ENCODE assay signal across 9 mouse cellular contexts in the genomic region with DNA sequence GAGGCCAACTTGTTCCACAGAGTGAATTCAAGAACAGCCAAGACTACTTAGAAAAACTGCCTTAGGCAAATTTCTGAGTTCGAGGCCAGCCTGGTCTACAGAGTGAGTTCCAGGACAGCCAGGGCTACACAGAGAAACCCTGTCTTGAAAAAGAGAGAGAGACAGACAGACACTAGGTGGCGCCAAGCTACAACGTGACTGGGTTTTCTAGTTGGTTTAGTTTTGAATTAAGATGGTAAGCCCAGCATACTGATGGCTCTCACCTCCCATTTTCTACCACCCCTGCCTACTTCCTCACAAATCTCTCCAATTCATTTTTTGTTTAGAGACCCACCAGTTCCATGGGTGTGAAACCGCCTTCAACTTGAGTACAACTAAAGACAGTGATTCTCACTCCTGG.
DNase-seq lines count a peak whose midpoint lies in the region; ATAC-seq lines count a peak whose summit lies in the region.
"Had no signal": no experiment of that assay in that cellular context is flagged by ENCODE, and none has a peak within 500 bp of the region (broad histone marks: within the 10 kb centered on the region; RNA-seq: fewer than 3 reads in every experiment).

No protein-coding gene starts in this region.

- H3K9me3 ChIP-seq in kidney, embryonic 14.5 days (ENCODE audit: control insufficient read depth, low read length): no peaks in the 10 kb centered on the region
- H3K9me3 ChIP-seq: neural tube, embryonic 12.5 days had no signal

- intact Hi-C loops in heart, postnatal 10 days (cut with DNase I): loop anchor here (1.0 to 5.0 kb wide), 2 partner anchors 160 to 224 kb away; no protein-coding TSS in a partner anchor

- H3K36me3 ChIP-seq in kidney, embryonic 14.5 days (ENCODE audit: control insufficient read depth, insufficient read depth, low read length): no peaks in the 10 kb centered on the region
- H3K36me3 ChIP-seq: neural tube, embryonic 12.5 days had no signal

- H3K27me3 ChIP-seq in kidney, embryonic 14.5 days (ENCODE audit: control insufficient read depth, insufficient read depth, low read length): no peaks in the 10 kb centered on the region
- H3K27me3 ChIP-seq: neural tube, embryonic 12.5 days had no signal

- DNase-seq in kidney, adult 18-20 months: peak; percentile 77
- DNase-seq in adrenal gland, postnatal 36 days: peak; percentile 74 to 80
- peak; percentile 82 to 89 for DNase-seq in heart, postnatal 10 days
- DNase-seq in layer of hippocampus, postnatal 14 days (ENCODE audit: low spot score in 2 of 2): peak; percentile 62 to 70
- DNase-seq in spleen, adult 12 weeks (ENCODE audit: low spot score): peak; percentile 53

- no peak overlapping the region for H3K4me3 ChIP-seq in kidney, embryonic 14.5 days (ENCODE audit: low read length)
- H3K4me3 ChIP-seq: neural tube, embryonic 12.5 days had no signal

- no peak overlapping the region for H3K27ac ChIP-seq in kidney, embryonic 14.5 days (ENCODE audit: low read depth, low read length)
- H3K27ac ChIP-seq: neural tube, embryonic 12.5 days had no signal

- ATAC-seq in kidney, embryonic 14.5 days (ENCODE audit: low FRiP score, low TSS enrichment): no peak
- ATAC-seq in erythroblast, adult 5-6 weeks (replicated peaks; ENCODE audit: low FRiP score, poor library complexity, severe bottlenecking): peak; percentile 60; the same call in 1 of the 2 replicates
- peak; percentile 71 for ATAC-seq in megakaryocyte, adult 5-6 weeks (ENCODE audit: poor library complexity, severe bottlenecking)

- no peak overlapping the region for H3K4me2 ChIP-seq in kidney, embryonic 14.5 days (replicated peaks; ENCODE audit: low read depth, low read length)
- H3K4me2 ChIP-seq: neural tube, embryonic 12.5 days had no signal

- 32% methylated on average over 4 of the region's 4 CpGs for WGBS in kidney, embryonic 14.5 days

- no peaks in the 10 kb centered on the region for H3K4me1 ChIP-seq in kidney, embryonic 14.5 days (ENCODE audit: control insufficient read depth, insufficient read depth, low read length)
- H3K4me1 ChIP-seq: neural tube, embryonic 12.5 days had no signal

- H3K9ac ChIP-seq in kidney, embryonic 14.5 days (ENCODE audit: low read depth, low read length): no peak overlapping the region
- H3K9ac ChIP-seq: neural tube, embryonic 12.5 days had no signal
